ENCODE assay signal across 18 mouse cellular contexts in genomic region chr15:27931459-27931858, GRCm38 (mm10).
"Had no signal": no experiment of that assay in that cellular context is flagged by ENCODE, and none has a peak within 500 bp of the region (broad histone marks: within the 10 kb centered on the region; RNA-seq: fewer than 3 reads in every experiment).

No protein-coding gene starts in this region.

- H3K9me3 ChIP-seq: kidney, embryonic 15.5 days; limb, embryonic 15.5 days; liver, embryonic 15.5 days; megakaryocyte, embryonic 14.5 days; midbrain, embryonic 15.5 days; neural tube, embryonic 13.5 days had no signal

- H3K36me3 ChIP-seq: kidney, embryonic 15.5 days; limb, embryonic 15.5 days; liver, embryonic 15.5 days; midbrain, embryonic 15.5 days; neural tube, embryonic 13.5 days had no signal

- DNase-seq: kidney, adult 2 months; kidney, postnatal 14 days; left cerebral cortex, postnatal 4 days; lung, embryonic 14.5 days; lung, postnatal 10 days; lung, postnatal 4 days; retina, postnatal 1 day; right cerebral cortex, postnatal 4 days; spleen, adult 18-20 months; thymus, adult 18-20 months; thymus, postnatal 36 days had no signal

- H3K4me2 ChIP-seq: kidney, embryonic 15.5 days; limb, embryonic 15.5 days; liver, embryonic 15.5 days; lung, embryonic 14.5 days; midbrain, embryonic 11.5 days; midbrain, embryonic 15.5 days; neural tube, embryonic 13.5 days had no signal

- H3K27me3 ChIP-seq: kidney, embryonic 15.5 days; limb, embryonic 15.5 days; liver, embryonic 15.5 days; midbrain, embryonic 15.5 days; neural tube, embryonic 13.5 days had no signal

- H3K9ac ChIP-seq: kidney, embryonic 15.5 days; limb, embryonic 15.5 days; liver, embryonic 15.5 days; lung, embryonic 14.5 days; midbrain, embryonic 15.5 days; neural tube, embryonic 13.5 days had no signal

- H3K27ac ChIP-seq: kidney, embryonic 15.5 days; limb, embryonic 15.5 days; liver, embryonic 15.5 days; midbrain, embryonic 15.5 days; neural tube, embryonic 13.5 days had no signal

- ATAC-seq: midbrain, embryonic 15.5 days had no signal

- H3K4me3 ChIP-seq: kidney, embryonic 15.5 days; limb, embryonic 15.5 days; liver, embryonic 15.5 days; megakaryocyte, embryonic 14.5 days; midbrain, embryonic 15.5 days; neural tube, embryonic 13.5 days had no signal
